ENCODE assay signal across 12 mouse cellular contexts in the genomic region with DNA sequence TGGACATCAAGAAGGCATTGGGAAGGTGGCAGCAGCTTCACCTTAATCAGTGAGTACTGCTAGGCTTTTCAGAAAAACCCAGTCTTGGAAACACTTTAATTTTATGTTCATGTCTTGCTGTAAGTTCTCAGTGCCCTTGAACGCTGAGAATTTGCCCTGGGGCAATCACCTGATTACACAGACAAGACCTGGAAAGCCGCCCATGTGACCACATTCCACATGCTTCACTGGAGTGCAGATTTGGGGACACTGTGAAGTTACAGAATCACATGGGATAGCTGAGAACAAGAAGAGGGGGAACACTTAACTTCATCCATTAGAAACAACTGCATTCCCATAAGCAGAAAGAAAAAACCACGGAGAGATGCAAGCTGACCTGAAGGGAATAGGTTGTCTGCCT.
A peak's percentile ranks its signal among the peaks of the same experiment; 100 is the strongest.
DNase-seq lines count a peak whose midpoint lies in the region; ATAC-seq and TF ChIP-seq lines count a peak whose summit lies in the region.
"Had no signal": no experiment of that assay in that cellular context is flagged by ENCODE, and none has a peak within 500 bp of the region (broad histone marks: within the 10 kb centered on the region; RNA-seq: fewer than 3 reads in every experiment).

No protein-coding gene starts in this region.

- H3K9ac ChIP-seq in kidney, embryonic 14.5 days (ENCODE audit: low read depth, low read length), result no peak overlapping the region

- no peak overlapping the region for H3K4me3 ChIP-seq in kidney, embryonic 14.5 days (ENCODE audit: low read length)
- no peak overlapping the region for H3K4me3 ChIP-seq in embryonic facial prominence, embryonic 10.5 days
- H3K4me3 ChIP-seq in layer of hippocampus, adult 2 months, result no peak overlapping the region
- H3K4me3 ChIP-seq: limb, embryonic 10.5 days had no signal

- ATAC-seq in kidney, embryonic 14.5 days (ENCODE audit: low FRiP score, low TSS enrichment), result no peak
- ATAC-seq: activated CD4-positive, CD25-positive, alpha-beta regulatory T cell, adult 4 months had no signal

- no peak overlapping the region for H3K27ac ChIP-seq in kidney, embryonic 14.5 days (ENCODE audit: low read depth, low read length)
- H3K27ac ChIP-seq in embryonic facial prominence, embryonic 10.5 days (replicated peaks), result no peak overlapping the region
- H3K27ac ChIP-seq in layer of hippocampus, adult 2 months, result no peak overlapping the region
- H3K27ac ChIP-seq: limb, embryonic 10.5 days had no signal

- DNase-seq in kidney, adult 11 months, result peak; percentile 90
- DNase-seq in embryonic facial prominence, embryonic 10.5 days (ENCODE audit: low spot score), result peak; percentile 39
- DNase-seq in hindlimb bud, embryonic 11.5 days (ENCODE audit: extremely low spot score, low read depth, low spot score), result peak; percentile 3
- peak; percentile 58 to 76 for DNase-seq in kidney, postnatal 4 days
- no peak for DNase-seq in left cerebral cortex, adult 8-10 months (ENCODE audit: low spot score in 2 of 2)
- DNase-seq in layer of hippocampus, adult 2 months (ENCODE audit: low spot score in 2 of 2), result no peak
- DNase-seq: cerebellum, postnatal 36 days; lung, adult 2 months; thymus, adult 2 months had no signal

- H3K4me1 ChIP-seq in kidney, embryonic 14.5 days (ENCODE audit: control insufficient read depth, insufficient read depth, low read length), result no peaks in the 10 kb centered on the region
- 0 out of 2 replicates have a peak, but pooled peaks cover 3% of the 10 kb centered on the region for H3K4me1 ChIP-seq in embryonic facial prominence, embryonic 10.5 days
- H3K4me1 ChIP-seq: limb, embryonic 10.5 days had no signal

- no peaks in the 10 kb centered on the region for H3K36me3 ChIP-seq in kidney, embryonic 14.5 days (ENCODE audit: control insufficient read depth, insufficient read depth, low read length)
- no peaks in the 10 kb centered on the region for H3K36me3 ChIP-seq in embryonic facial prominence, embryonic 10.5 days (replicated peaks)
- H3K36me3 ChIP-seq: limb, embryonic 10.5 days had no signal

- TF ChIP-seq CTCF in layer of hippocampus, adult 2 months (conservative IDR thresholded peaks at IDR 0.05), result no peak

- 75% methylated on average over 3 of the region's 3 CpGs for WGBS in kidney, embryonic 14.5 days
- 55% methylated on average over 3 of the region's 3 CpGs for WGBS in embryonic facial prominence, embryonic 10.5 days

- H3K4me2 ChIP-seq in kidney, embryonic 14.5 days (replicated peaks; ENCODE audit: low read depth, low read length), result no peak overlapping the region

- no peaks in the 10 kb centered on the region for H3K27me3 ChIP-seq in kidney, embryonic 14.5 days (ENCODE audit: control insufficient read depth, insufficient read depth, low read length)
- no peaks in the 10 kb centered on the region for H3K27me3 ChIP-seq in embryonic facial prominence, embryonic 10.5 days (replicated peaks; ENCODE audit: low read depth, poor library complexity, severe bottlenecking)

- H3K9me3 ChIP-seq in kidney, embryonic 14.5 days (ENCODE audit: control insufficient read depth, low read length), result no peaks in the 10 kb centered on the region
- H3K9me3 ChIP-seq in embryonic facial prominence, embryonic 10.5 days, result no peaks in the 10 kb centered on the region
- H3K9me3 ChIP-seq: limb, embryonic 10.5 days had no signal

Comparison
In these comparisons a context has a peak if more than half of its experiments do, and no peak if none do; other contexts are left out.
1. DNase-seq: peak in kidney, adult 11 months (single experiment), embryonic facial prominence, embryonic 10.5 days (single experiment), hindlimb bud, embryonic 11.5 days (single experiment) and kidney, postnatal 4 days (2 of 2); none in left cerebral cortex, adult 8-10 months (0 of 2) and layer of hippocampus, adult 2 months (0 of 2).